Mouse (Mus musculus): ENCODE measurements around the gene Slc44a2.

DNA sequence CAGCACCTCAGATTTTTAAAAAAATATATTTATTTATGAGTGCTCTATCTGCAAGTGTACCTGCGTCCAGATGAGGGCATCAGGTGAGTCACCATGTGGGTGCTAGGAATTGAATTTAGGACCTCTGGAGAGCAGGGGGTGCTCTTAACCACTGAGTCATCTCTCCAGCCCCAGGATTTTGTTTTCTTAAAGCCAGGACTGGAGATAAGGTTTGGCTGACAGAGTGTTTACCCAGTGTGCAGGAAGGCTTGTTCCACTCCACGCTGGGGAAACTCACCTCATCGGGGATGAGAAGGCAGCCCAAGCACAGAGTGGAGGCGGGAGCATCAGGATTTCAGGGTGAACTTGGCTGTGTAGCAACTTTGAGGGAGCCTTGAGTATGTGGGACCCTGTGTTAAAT is 19.9 kb downstream of the Slc44a2 start:
- TF ChIP-seq CTCF (IDR thresholded peaks at IDR 0.05; ENCODE audit: control insufficient read depth, insufficient read depth, insufficient replicate concordance, low read depth, low read length), result no peak
- no peak for TF ChIP-seq POLR2A (IDR thresholded peaks at IDR 0.05; ENCODE audit: control insufficient read depth, low read depth, low read length)

All from testis, adult 2 months (tissue).